Mouse (Mus musculus): ENCODE results near the gene Pak2.

GRCm38 (mm10) chr16:32042367-32042766 is 36.8 kb downstream of the Pak2 start:
- TF ChIP-seq CTCF (IDR thresholded peaks at IDR 0.05; ENCODE audit: extremely low read depth, insufficient read depth, insufficient read length, insufficient replicate concordance) (no peak), POLR2A (IDR thresholded peaks at IDR 0.05; ENCODE audit: low read depth, low read length) (no peak)

Measured in spleen, adult 2 months (tissue).